Mouse (Mus musculus) R1 (cell line): ENCODE measurements around the gene Cacna2d3.

Experiments
- DNase-seq: peaks from one replicate; pipeline ENCODE4 v3.0.0-alpha.2; 2018; ENCODE audit warnings: low read depth, low spot score

The Cacna2d3 gene

DNA sequence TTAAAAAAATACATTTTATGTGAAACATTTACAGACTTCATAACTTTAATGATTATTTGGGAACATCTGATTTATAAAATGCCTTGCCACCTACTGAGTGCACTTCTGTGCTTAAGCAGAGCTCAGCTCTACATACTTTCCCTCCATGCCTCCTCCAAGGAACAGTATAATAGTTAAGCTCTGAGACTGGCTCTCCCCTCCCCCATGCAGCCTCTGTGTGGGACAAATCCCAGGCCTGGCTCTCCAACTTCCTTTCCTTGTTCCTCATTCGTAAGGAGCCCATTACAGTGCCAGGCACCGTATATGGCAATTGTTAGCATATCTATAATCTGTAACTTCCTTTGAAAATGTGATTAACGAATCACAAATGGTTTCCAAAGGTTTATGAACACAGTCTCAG, 644.2 kb downstream of the Cacna2d3 start:
- no peak for DNase-seq

DNA sequence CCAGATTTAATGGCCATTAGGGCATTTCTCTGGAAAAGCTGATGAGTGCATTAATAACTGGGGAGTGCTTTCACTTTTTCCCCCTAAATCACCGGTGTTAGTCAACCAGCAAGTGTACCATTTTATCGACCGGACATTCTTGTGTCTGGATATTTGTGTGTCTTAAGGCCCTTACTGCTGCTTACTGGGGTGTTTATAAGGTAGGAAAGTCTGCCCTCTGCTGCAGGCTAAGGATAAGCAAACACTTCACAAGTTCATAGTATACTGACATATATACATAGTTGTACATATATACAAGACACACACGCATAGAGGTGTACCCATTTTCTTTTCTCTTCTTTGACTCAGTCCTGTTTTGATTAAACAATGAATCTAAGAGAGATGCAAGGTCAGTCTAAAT, 647.9 kb downstream of the Cacna2d3 start:
- DNase-seq, result no peak

DNA sequence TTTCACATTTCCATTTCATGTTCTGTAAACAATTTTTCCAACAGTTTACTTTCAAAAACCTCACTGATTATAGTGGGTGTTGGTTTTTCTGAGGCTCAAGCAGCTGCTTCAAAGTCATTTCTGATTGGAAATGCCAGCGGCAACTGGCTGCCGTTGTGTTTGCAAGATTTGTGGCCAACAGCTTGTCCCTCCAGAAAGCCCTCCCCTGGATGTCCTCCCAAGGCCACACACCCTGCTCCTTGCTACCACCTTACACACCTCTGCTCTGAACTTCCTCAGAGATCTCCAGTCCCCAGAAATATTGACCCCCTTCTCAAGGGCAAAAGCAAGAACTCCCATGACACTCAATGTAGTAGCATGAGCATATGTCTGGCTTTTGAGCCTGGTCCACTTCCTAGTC, 659.0 kb downstream of the Cacna2d3 start:
- no peak for DNase-seq

DNA sequence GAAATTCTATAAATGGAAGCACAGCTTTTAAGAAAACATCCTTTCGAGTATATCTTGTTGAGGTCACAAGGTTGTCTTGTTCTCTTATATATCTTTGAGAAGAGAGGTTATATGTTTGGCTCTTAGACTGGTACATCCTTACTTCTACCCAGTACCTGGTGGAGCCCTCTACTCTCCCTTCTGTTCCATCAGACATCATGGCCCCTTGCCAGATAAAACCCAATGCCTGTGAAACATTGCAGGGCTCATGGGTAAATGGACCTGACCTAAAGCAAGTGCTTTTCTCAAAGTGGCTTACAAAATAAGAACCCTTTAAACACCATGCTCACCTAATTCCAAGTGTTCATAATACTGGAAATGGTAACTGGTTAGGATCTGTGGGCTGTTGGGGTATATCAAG, 660.2 kb downstream of the Cacna2d3 start:
- DNase-seq, result no peak

DNA sequence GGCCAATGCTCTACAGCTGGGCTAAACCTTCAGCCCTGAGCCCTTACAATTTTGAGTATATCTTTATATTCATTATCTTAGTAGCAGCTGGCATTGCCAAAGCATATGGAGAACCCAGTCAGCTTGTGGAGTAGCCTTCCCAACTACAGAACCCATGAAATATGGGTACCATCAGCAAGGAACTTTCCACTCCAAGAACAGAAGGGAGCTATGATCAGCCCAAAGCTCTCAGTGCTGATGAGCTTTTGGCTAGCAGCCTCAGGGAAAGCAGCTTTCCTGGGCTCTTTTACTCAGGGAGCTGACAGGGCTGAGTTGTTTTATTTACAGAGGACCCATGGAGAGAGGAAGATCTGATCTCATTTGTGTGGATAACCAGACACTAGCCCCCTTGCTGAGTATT, 661.0 kb downstream of the Cacna2d3 start:
- DNase-seq, result no peak

DNA sequence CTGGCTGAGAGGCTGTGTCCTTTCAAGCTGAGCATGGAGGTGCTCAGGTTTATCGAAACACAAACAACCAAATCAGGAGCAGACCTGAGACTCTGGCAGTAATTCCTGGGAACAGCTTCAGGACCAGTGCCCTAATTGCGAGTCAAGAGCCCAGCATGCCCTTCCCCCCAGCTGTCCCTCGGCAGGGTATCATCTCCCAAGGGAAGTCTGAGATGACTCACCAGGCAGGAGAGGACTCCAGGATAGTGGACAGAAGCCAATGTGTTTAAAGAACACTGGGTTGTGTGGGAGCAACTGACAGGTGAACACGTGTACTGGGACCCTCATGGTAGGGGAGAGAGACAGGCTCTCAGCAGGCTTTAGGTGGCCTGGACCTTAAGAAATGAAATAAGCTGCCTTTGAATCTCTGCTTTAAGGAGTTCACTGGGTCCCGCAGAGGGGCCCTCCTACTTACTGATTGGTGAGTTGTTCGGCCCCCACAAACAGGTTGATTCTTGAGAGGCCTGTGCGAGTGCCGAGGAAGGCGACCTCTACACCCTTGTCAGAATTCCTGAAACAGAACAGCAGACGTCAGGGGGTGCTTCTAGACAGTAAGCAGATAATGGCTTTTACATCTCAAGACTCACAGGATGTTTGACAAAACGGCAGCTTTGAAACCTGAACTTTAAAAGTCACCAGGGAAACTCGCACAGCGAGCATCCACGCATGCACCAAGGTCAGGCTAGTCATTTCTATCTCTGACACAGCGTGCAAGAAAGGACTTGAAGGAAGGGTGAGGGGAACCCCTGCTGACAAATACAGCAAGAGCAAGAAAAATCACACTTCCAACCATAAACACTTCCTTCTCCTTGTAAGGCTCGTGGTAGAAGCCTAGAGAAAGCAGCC, 669.5 kb downstream of the Cacna2d3 start:
- DNase-seq, result peak; percentile 18

DNA sequence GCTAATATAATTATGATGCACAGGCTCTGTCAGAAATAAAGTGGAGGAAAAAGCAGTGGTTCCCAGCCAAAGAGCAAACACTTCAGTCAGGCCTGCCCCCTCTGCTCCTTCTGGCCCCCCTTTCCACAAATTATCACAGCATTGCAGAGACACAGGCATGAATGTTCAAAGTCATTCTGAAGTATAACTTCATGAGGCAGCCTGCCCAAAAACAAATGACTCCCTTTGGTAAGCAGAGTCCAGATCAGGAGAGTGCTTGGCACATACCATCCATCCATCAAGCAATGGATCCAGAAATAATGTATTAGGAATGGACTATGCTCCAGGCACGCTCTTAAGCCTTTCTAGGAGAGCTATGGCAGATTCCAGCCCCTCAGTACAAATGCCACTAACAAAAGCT, 679.3 kb downstream of the Cacna2d3 start:
- DNase-seq, result no peak

DNA sequence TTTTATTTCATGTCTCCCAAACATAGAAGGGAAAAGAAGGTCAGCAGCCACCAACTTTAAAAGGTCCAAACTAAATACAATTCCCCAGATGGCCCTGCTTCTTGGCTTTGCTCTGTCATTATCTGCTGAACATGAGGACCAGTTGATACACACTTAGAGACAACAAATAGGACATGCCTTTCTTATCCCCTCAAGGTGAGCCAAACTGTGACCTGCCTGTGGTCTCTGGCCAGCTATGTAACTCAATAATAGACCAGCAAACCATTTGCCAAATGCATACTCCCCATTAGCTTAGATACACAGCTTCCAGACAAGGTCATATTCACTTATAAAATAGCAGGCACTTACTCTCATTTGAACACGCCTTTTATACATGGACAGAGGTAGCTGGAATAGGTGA, 680.2 kb downstream of the Cacna2d3 start:
- DNase-seq, result no peak

DNA sequence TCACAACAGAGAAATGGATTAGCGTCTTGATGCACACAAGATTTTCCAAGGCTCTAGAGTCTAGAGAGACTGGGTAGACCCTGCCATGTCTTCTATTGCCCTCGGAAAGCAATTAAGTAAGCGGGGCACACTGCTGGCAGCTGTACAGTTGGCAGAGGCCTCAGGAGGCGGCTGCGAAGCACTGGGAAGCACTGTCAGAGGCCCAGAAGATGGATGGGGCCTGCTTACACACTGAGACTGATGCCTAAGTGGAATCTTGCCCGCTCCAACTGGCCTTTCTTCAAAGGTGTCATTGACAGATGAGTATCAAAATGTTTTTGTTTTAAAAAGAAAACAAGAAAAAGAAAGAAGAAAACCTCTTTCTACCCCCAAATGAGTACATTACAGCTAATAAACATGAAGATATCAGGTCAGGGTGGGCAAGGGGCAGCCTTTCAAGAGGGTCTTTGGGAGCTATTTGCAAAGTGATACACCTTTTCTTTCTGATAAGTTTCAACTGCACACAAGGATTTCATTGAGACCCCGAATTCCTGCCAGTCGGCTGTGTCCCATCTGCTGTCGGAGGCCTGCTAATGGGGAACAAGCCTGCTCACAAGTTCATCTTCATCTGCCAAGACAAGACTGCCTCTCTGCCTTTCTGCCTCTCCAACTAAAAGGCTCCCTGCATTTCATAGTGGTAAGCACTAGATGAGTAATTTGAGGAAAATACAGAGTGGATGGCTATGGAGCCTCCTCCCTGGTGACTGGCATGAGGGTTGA, 680.9 kb downstream of the Cacna2d3 start:
- DNase-seq, result no peak

DNA sequence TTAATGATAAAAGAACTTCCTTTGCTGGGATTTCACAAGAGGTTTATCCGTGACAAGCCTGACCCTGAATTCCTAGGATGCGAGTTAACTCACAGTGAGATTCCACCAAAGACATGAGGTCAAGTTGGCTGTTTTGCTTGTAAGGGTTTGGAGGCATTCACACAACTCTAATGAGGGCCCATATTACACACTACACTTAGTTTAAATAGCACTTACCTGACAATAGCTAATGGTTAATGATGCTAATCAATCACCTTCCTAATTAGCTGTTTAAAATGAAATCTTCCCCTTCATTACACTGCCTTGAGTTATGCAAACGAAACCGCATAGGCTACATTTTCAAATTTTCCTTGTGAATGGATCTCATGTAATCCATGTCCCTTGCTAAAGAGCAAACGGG, 683.4 kb downstream of the Cacna2d3 start:
- no peak for DNase-seq

DNA sequence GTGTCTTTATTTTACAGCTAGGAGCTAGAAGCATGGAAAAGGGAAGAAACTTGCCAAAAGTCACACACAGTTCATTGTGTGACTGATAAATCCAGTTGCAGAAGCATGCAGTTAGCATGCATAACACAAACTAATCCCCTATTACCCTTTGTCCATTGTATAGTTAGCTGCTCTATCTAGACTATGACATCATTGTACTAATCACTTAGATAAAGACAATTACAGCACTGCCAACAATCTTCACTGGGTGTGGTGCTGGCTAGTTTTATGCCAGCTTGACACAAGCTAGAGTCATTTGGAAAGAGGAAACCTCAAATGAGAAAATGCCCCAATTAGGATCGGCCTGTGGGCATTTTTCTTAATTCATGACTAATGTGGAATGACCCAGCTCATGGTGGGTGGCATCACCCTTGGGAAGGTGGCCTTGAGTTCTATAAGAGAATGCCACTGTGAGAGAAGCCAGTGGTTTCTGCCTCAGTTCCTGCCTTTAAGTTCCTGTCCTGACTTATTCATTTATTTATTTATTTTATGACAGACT, 689.7 kb downstream of the Cacna2d3 start:
- no peak for DNase-seq

DNA sequence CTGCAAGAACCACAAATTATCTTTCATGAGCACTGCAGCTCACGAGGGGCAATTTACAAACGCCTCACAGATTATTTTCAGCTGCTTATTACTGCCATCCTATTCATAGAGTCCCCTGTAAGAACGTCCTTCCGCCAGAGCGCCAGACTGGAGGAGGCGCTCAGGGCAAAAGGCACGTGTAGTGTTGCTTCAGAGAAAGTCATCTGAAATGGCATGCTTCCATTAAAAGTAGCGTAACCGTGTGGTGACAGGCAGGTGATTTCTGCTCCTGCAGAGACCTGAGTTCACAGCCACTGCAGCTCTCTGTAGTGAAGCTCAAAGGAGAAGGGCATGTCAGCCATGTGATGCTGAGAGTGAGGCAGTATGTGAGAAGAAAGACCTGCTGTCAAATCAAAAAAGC, 691.1 kb downstream of the Cacna2d3 start:
- DNase-seq, result no peak

DNA sequence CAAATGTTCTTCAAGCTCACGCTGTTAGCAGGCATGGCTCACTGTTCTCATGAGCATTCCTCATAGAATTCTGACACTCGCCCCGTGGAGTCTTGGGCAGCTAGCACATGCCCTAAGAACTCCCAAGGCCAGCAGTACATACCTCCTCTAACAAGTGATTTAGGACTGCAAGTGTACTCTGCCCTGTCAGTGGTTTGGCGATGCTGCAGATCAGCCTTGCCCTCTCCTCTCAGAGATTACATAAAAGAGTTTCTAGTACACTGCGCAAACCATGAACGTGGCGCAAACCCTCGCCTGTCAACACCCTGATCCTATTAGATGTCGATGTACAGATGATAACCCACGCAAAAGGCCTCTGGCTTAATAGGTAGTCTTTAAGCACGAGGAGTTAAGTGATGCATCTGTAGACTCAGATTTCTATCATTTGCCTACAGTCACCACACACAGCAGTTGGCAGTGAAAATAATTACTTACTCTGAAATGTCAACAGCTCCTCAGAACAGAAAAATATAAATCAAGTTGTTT, 691.7 kb downstream of the Cacna2d3 start:
- DNase-seq, result no peak

DNA sequence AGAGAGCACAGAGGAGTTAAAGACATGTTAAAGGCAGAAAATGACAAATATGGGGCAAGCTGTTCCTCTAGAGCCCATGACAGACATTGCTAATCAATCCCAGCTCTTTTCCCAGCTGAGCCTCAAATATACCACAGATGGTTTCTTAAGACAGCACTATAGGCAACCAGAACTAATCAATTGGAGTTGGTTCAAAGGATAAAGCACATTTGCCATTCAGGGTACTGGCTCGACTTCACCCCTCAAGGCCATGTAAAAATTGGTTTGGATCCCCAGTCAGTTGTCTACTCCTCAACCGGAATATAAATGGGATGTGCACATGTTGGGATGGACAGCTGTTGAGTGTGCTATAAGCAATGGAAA, 692.6 kb downstream of the Cacna2d3 start:
- no peak for DNase-seq

DNA sequence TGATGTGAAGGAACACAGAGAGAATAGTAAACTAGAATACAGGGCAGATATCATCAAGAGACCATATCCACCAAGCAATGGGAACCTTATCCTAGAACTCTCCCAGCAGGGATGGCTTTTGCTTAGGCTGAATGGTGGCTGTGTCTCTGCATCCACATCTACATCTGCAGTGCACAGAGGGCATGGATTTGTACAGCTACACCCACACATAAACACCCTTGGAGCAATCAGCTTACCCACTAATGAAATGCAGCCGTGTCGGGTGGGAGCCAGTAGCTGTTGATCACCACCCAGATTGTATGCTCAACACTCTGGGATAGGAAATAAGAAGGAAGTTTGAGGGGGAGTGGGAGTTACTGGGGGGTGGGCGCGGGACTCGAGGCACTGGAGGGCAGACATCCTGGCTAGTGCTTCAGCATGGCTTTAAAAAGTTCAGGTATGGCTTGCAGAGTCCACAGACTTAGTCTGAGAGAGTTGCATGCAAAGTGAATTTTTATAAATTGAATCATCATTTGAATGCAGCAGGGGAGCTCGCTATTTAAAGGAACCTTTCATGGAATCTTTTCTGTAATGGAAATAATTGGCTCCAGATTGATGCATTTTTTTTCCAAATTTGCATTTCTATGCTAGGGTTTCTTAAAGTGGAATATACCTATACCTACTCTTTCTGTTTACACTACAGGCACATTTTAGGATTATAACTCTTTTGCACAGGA, 693.1 kb downstream of the Cacna2d3 start:
- DNase-seq, result no peak

DNA sequence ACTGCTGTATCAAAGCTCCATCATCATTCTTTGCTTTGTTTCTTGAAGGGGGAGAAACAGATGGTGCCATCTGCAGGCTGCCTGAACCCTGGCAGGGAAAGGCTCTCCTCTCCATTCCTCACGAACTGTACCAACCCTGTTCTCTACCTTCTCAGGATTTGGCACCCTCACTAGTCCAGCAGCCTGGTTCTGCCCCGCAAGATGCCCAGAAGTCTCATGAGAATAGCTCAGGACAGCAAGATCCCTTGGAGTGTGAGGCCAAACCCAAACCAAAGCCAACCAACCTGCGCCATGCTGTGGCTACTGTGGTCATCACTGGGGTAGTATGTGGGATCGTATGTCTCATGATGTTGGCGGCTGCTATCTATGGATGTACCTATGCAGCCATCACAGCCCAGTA, 694.4 kb downstream of the Cacna2d3 start:
- no peak for DNase-seq

DNA sequence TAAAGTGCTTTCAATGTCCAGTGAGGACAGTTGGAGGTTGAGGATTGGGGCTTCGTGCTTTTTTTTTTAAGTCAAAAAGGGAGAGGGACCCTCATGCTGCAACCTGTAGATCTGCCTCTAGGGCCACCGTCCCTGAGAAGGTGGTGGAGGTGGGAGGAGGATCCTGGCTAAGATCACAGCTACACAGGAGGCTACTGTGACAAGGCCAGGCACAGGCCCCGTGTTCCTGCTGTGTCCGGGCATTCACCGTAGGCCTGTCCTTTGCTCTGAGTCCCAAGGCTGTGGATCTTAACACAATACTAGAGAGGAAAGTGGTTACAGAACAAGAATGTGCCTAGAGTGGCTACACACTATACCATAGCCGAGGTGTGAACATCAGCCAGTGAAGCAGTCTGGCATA, 696.3 kb downstream of the Cacna2d3 start:
- DNase-seq, result no peak

DNA sequence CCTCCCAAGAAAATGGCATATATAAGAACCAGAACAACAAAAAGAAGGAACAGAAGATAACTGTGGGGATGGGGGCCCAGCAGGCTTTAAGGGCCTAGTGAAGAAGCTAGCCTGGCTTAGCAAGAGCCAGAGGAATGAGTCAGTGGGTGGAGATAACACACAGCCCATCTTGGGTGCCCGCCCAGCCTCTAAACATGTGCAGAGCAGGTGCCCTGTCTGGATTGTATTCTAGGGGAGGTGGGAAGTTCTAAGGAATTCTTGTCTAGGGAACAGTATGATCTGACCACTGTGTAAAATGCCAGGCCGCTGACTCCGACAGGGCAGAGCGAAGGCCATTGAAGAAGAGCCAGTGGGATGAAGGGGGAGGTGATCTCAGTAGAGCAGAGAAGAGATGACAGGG, 698.4 kb downstream of the Cacna2d3 start:
- no peak for DNase-seq

DNA sequence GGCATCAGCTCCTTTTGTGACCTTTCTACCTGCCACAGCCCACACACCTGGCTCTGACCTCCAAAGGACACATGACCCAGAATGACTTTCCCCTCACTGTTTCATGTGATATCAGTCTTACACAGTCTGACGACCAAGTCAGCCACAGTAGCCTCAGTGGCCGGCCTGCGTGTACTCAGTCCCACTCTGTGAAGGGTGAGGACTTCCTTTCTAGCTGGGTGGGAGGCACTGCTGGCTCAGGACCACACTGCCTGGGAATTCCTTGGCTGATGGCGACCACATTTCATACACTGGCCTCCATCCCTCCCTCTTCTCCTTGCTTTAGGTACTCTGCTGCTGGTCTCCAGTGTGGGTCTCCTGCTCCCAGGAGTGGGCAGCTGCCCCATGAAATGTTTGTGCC, 700.4 kb downstream of the Cacna2d3 start:
- DNase-seq, result no peak

DNA sequence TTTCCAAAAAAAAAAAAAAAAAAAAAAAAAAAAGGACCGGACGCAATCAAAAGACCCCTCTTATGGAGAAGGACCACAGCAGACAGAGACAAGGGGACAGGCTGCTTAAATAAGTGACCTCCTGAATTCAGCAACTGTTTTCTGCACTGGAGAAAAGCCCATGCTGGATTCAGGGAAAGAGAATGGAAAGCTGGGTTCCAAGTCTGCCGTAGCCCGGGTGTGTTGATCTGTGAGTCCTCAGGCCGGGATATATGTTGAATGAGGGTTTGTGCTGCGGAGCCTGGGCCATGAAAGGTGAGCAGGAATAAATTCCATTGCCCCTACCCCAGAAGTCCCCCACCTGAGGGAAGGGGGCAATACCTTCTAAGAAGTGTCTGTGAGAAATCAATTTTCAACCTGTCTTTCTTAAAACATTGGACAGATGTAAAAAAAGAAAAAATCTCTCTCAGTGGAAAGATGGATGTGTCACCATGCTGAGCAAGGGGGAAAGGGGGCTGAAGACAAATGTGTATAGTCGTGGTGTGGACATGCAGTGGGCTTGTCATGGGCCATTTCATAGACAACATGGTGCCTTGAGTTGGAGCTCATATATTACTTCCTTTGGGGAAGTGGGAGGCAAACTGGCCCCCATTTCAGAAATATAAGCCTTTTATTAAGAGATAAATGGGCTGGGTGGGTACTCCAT, 703.2 kb downstream of the Cacna2d3 start:
- DNase-seq, result no peak

DNA sequence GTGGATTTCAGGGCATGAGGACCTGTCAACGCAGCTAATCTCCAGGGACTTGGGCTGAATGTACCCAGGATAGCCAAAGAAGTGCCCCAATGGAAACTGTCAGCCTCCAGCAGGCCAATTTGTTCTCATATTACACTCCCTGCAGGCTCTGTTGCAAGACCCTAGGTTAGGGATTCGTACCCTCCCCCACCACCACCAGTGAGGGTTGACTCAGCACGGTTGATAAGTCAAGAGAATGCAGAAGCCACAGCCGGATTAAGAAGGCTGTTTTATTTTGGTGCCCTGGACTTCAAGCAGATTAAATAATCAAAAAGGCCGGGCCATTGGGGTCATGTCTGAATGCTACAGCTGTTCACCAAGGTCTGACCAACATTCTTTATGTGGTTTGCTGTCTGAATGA, 703.8 kb downstream of the Cacna2d3 start, which contains the start of gene Lrtm1:
TSS of gene Lrtm1 (plus strand) at position 326 of the 400 bp plus-strand sequence.
- DNase-seq, result no peak
